Mouse (Mus musculus): Measurements from ENCODE around the gene Map4k5.

GRCm38 (mm10) chr12:69843531-69844445 lies 49.2 kb downstream of the Map4k5 start:
- TF ChIP-seq CTCF (IDR thresholded peaks at IDR 0.05; ENCODE audit: insufficient read depth, low read depth, low read length) = no peak
- no peak for TF ChIP-seq POLR2A (IDR thresholded peaks at IDR 0.05; ENCODE audit: insufficient read depth, low read depth, low read length)
